Mouse (Mus musculus) bone marrow macrophage, adult 2 months (primary cell): ENCODE measurements at regions not wholly inside any gene's neighbourhood (a gene's known extent, or its start where the extent isn't known, plus 50 kb on each side); places are given as distances from the start of the nearest gene placed in this dataset.

Experiments
- CTCF ChIP-seq: IDR thresholded peaks from 2 replicates; pipeline ENCODE4 v1.5.1; 2012; ENCODE audit warnings: low read depth, mild to moderate bottlenecking, low read length, moderate library complexity
- POLR2A ChIP-seq: IDR thresholded peaks from 2 replicates; pipeline ENCODE4 v1.6.1; 2012; ENCODE audit warnings: mild to moderate bottlenecking, low read depth, low read length, borderline replicate concordance

- TF ChIP-seq CTCF (no peak), POLR2A (no peak)
Measured at GRCm38 (mm10) chr15:97606630-97607381, 98.8 kb downstream of the Rpap3 start.
